Mouse (Mus musculus) layer of hippocampus, adult 2 months (tissue): ENCODE measurements around the gene Clec3b. TPM values are rescaled to one million over a fixed set of nuclear protein-coding genes. Genes with fewer than 3 reads are reported as not detected.
A peak's percentile ranks its signal among the peaks of the same experiment; 100 is the strongest.

ENCODE experiments used
- DNase-seq, 2 experiments: peaks; one replicate each; pipeline ENCODE4 v3.0.0; 2022; ENCODE audit warnings: low spot score in 2 of 2
- H3K27ac ChIP-seq: fragments of 200-600 bp; 2 replicates; pipeline ENCODE4 v1.8.1; 2022
- H3K4me3 ChIP-seq: fragments of 200-600 bp; 2 replicates; pipeline ENCODE4 v1.8.1; 2022; ENCODE audit warnings: mild to moderate bottlenecking
- CTCF ChIP-seq: fragments of 200-600 bp; conservative IDR thresholded peaks from 2 replicates; pipeline ENCODE4 v1.8.1; 2022; ENCODE audit warnings: antibody characterized with exemption, mild to moderate bottlenecking, moderate library complexity
- total RNA-seq, 2 experiments: library from RNA; stranded (reverse); gene quantifications; 2 replicates each; pipeline ENCODE4 v1.2.3; 2021

The Clec3b gene
- total RNA-seq, 2 experiments from 2014 or later: 2.2 to 4.3 TPM

GRCm38 (mm10) chr9:123127663-123128062 is 23.1 kb upstream of the Clec3b start:
- no peak for DNase-seq
- H3K27ac ChIP-seq: no peak overlapping the region
- H3K4me3 ChIP-seq: no peak overlapping the region
- TF ChIP-seq CTCF: no peak

GRCm38 (mm10) chr9:123132994-123133393 is 17.8 kb upstream of the Clec3b start:
- TF ChIP-seq CTCF: no peak
- DNase-seq: no peak
- no peak overlapping the region for H3K4me3 ChIP-seq
- H3K27ac ChIP-seq: no peak overlapping the region

GRCm38 (mm10) chr9:123136953-123137682 is 13.6 kb upstream of the Clec3b start:
- no peak for TF ChIP-seq CTCF
- H3K4me3 ChIP-seq: no peak overlapping the region
- no peak for DNase-seq
- no peak overlapping the region for H3K27ac ChIP-seq

GRCm38 (mm10) chr9:123138891-123139474 is 11.8 kb upstream of the Clec3b start:
- Histone ChIP-seq H3K27ac (peak overlapping the region; percentile 39; the same call in 1 of the 2 replicates), H3K4me3 (no peak overlapping the region)
- no peak for DNase-seq
- TF ChIP-seq CTCF: no peak

- Histone ChIP-seq H3K4me3 (no peak overlapping the region), H3K27ac (peak overlapping the region; percentile 39; the same call in 1 of the 2 replicates)
- no peak for TF ChIP-seq CTCF
- DNase-seq: no peak
Observed at GRCm38 (mm10) chr9:123139887-123140614, 10.7 kb upstream of the Clec3b start.

- TF ChIP-seq CTCF: no peak
- no peak for DNase-seq
- no peak overlapping the region for H3K4me3 ChIP-seq
- no peak overlapping the region for H3K27ac ChIP-seq
Observed at GRCm38 (mm10) chr9:123148430-123148829, 2.3 kb upstream of the Clec3b start.

- Histone ChIP-seq H3K4me3 (no peak overlapping the region), H3K27ac (no peak overlapping the region)
- TF ChIP-seq CTCF: no peak
- DNase-seq: no peak
Observed at GRCm38 (mm10) chr9:123151561-123151960, 815 bp downstream of the Clec3b start.

GRCm38 (mm10) chr9:123152026-123152425 is 1.3 kb downstream of the Clec3b start:
- TF ChIP-seq CTCF: no peak
- no peak for DNase-seq
- Histone ChIP-seq H3K27ac (no peak overlapping the region), H3K4me3 (no peak overlapping the region)

- no peak for DNase-seq
- H3K27ac ChIP-seq: no peak overlapping the region
- no peak overlapping the region for H3K4me3 ChIP-seq
- no peak for TF ChIP-seq CTCF
Observed at GRCm38 (mm10) chr9:123153121-123153520, 2.4 kb downstream of the Clec3b start.

- H3K27ac ChIP-seq: peak overlapping the region; percentile 69
- TF ChIP-seq CTCF: no peak
- peak; percentile 19 to 38 for DNase-seq
- peak overlapping the region; percentile 41 for H3K4me3 ChIP-seq
Observed at GRCm38 (mm10) chr9:123156910-123157361, 6.2 kb downstream of the Clec3b start.

- peak in 1 of 2 experiments; percentile 16 for DNase-seq
- Histone ChIP-seq H3K4me3 (no peak overlapping the region), H3K27ac (0 out of 2 replicates have a peak overlapping the region, but pooled peaks have one; percentile 18)
- TF ChIP-seq CTCF: no peak
Observed at GRCm38 (mm10) chr9:123157699-123158098, 7.0 kb downstream of the Clec3b start.

- Histone ChIP-seq H3K4me3 (no peak overlapping the region), H3K27ac (no peak overlapping the region)
- TF ChIP-seq CTCF: peak; percentile 72
- DNase-seq: peak in 1 of 2 experiments; percentile 30
Observed at GRCm38 (mm10) chr9:123158125-123158836, 7.5 kb downstream of the Clec3b start.
